Mouse (Mus musculus) brain, embryonic 14.5 days (tissue): ENCODE measurements around the gene Fam20a. TPM values are rescaled to one million over a fixed set of nuclear protein-coding genes. Genes with fewer than 3 reads are reported as not detected.

ENCODE experiments used
- DNase-seq: peaks from one replicate; pipeline ENCODE4 v3.0.0-alpha.2; 2011; ENCODE audit warnings: low read depth
- CTCF ChIP-seq: fragments of 200-500 bp; IDR thresholded peaks from 2 replicates; pipeline ENCODE4 v1.5.1; 2012; ENCODE audit warnings: inconsistent platforms, mild to moderate bottlenecking, moderate library complexity, borderline replicate concordance; ENCODE audit not compliant: insufficient read depth, insufficient read length; ENCODE audit errors: extremely low read depth
- POLR2A ChIP-seq: fragments of 200-500 bp; IDR thresholded peaks from 2 replicates; pipeline ENCODE4 v1.6.1; 2012; ENCODE audit warnings: mild to moderate bottlenecking, inconsistent platforms, borderline replicate concordance; ENCODE audit not compliant: poor library complexity, insufficient read depth, insufficient read length, severe bottlenecking; ENCODE audit errors: extremely low read depth
- polyA plus RNA-seq: library from polyadenylated mRNA; depleted of rRNA; stranded (reverse); fragments of >200 nt; gene quantifications from 2 replicates; pipeline ENCODE4 v1.2.3, GENCODE M21; 2012

The Fam20a gene
- polyA plus RNA-seq, 1 experiment = 4.3 TPM

GRCm38 (mm10) chr11:109689539-109689938, 32.5 kb downstream of the Fam20a start:
- DNase-seq = no peak
- TF ChIP-seq CTCF (no peak), POLR2A (no peak)

DNA sequence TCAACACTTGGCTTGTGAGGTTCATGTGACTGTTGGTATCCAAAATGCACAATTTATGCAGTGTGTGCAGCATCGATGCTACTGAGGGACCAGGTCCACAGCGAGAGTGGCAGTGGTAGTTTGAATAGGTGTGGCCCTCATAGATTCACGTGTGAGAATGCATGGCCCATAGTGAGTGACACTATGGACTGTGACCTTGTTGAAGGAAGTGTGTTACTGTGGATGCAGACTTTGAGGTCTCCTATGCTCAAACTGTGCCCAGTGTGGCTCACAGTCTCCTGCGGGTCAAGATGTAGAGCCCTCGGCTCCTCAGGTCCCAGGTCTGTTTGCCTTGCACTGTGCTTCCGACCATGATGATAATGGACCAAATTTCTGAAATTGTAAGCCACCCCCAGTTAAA, 39.9 kb downstream of the Fam20a start:
- TF ChIP-seq CTCF (no peak), POLR2A (no peak)
- no peak for DNase-seq

DNA sequence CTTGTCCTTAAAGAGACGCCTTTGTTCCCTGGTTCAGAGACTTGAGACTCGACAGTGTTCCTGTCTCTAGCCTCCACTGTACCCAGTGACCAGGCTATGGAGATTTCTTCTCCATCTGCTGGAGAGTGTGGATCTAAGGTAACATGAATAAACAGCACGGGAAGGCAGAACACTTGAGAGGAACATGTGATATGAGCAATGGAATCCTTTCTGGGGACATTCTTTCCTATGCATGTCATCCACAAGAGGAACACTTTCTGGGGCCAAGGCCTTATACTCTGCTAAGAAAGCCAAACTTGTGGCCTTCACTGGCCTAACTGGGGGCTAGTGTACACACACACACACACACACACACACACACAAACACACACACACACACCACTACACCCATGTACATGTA, 40.5 kb downstream of the Fam20a start:
- TF ChIP-seq CTCF = no peak
- TF ChIP-seq POLR2A = no peak
- DNase-seq = no peak

DNA sequence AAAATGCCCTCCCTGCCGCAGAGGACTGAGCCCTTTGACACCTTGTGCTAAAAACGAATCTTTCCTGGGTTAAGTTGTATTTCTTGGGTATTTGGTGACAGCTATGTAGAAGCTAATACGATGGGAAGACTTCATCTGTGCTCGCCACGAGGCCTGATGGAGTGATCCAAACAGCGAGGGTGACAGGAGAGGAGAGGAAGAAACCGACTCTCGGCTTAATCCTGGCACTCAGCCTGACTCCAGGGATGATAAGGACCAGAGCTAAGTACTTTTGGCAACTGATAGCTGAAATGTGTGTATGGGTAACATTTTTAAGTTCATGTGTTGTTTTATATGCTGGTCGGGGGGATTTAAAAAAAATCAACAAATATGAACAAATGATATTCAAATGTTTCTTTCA, 41.1 kb downstream of the Fam20a start:
- TF ChIP-seq CTCF = no peak
- TF ChIP-seq POLR2A = no peak
- DNase-seq = no peak

- DNase-seq = no peak
- TF ChIP-seq POLR2A (no peak), CTCF (no peak)
These were observed 43.8 kb downstream of the Fam20a start for GRCm38 (mm10) chr11:109678291-109678690.

DNA sequence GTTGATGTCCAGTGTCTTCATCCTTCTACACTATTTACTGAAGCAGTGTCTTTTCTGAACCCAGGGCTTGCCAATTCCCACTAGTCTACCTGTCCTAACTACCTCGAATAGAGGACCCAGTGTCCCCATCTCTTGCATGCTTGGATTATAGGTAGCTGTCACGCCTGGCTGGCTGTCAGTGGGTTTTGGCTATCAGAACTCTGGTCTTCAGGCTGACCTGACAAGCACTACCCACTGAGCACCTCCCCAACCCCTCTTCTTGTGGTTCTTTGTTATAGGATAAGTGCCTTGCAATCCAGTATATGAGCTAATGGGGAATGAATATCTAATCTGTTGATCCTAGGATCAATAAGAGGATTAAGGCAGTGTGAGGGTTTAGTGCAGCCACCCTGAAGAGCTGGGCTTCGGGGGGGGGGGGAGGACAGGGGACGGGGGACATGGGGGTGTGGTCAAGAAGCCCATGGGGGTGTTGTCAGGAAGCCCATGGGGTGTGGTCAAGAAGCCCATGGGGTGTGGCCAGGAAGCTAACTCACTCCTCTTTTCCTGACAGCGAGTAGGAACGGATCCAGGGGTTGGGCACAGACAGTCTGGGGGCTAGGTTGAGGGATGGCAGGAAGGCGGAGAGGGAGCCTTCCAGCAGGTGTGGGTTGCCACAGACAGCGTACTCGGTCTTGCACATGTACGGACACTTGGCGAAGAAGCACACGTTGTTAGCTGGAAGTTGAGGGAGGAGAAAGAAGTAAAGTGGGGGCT, 45.3 kb downstream of the Fam20a start:
- TF ChIP-seq POLR2A (no peak), CTCF (no peak)
- no peak for DNase-seq

GRCm38 (mm10) chr11:109675771-109676170, 46.3 kb downstream of the Fam20a start:
- DNase-seq = no peak
- TF ChIP-seq CTCF = no peak
- no peak for TF ChIP-seq POLR2A

DNA sequence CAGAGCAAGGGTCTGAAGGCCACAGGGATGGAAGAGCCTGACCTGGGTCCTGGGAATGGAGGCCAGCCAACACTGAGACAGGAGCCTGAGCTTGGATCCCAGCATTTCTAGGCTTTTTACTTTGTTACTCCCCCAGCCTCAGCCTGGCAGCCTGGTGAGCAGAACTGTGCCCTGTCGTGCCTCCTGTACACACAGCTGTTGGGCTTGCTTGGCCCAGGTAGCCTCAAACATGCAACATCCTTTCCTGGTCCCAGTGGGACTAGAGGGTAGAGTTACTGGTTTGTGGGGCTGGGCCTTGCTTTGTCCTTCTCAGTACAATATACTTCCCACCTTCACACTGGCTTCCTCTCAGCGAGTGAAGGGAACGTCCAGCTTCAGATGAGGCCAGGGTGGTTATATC, 46.9 kb downstream of the Fam20a start:
- DNase-seq = no peak
- TF ChIP-seq POLR2A (no peak), CTCF (no peak)

GRCm38 (mm10) chr11:109674542-109674941, 47.5 kb downstream of the Fam20a start:
- DNase-seq = no peak
- TF ChIP-seq POLR2A = no peak
- TF ChIP-seq CTCF = no peak

DNA sequence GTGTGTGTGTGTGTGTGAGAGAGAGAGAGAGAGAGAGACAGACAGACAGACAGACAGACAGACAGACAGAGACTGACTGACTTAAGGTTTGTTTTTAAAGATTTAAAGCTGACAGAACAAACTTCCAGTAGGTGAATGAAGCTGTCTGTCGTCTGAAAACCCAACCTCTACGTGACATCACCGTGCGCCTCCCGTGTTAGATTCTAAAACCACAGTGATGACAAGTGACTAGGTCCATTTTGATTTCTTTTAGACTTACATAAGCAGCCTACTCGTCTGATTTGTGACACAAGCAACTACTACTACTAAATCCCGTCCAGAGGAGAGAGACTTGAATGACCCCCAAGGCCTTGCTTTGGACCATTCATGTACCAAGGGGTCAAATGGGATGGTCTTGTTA, 48.3 kb downstream of the Fam20a start:
- DNase-seq = no peak
- TF ChIP-seq CTCF = no peak
- TF ChIP-seq POLR2A = no peak

GRCm38 (mm10) chr11:109672881-109673739, 49.0 kb downstream of the Fam20a start:
- no peak for DNase-seq
- no peak for TF ChIP-seq CTCF
- TF ChIP-seq POLR2A = no peak

- no peak for DNase-seq
- TF ChIP-seq CTCF (no peak), POLR2A (no peak)
These were observed 49.7 kb downstream of the Fam20a start for GRCm38 (mm10) chr11:109672396-109672795.

DNA sequence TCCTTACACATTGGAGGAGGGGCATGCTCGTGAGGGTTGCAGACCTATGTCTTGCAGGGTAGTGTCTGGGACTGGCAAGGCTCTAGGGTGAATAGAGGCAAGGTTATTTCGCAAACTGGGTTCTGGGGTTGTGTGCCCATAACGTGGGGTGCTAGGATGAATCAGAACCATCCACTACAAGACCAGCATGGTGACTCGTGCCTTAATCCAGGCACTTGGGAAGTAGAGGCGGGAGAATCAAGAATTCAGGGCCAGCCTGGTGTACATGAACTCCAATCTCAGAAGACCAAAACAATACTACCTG, 50.1 kb downstream of the Fam20a start:
- no peak for TF ChIP-seq POLR2A
- no peak for TF ChIP-seq CTCF
- DNase-seq = no peak
